Mouse (Mus musculus): ENCODE data around the gene Gapdhs. TPM values are rescaled to one million over a fixed set of nuclear protein-coding genes. Genes with fewer than 3 reads are reported as not detected.
"Not testable (repeated sequence)": the region's sequence is repeated elsewhere in the genome, so short reads cannot be mapped to it uniquely, and the experiment has no call there.

Gapdhs gene
- 0.61 and 1.6 TPM in 2 replicates for polyA plus RNA-seq (2014; fragmentation: Nextera tagmentation; extraction: Ambion mirVana)

GRCm38 (mm10) chr7:30743617-30744016 is at the start of gene Gapdhs:
TSS of gene Gapdhs (minus strand) at chr7:30743681.
- not testable (repeated sequence) for H3K4me3 ChIP-seq (ENCODE audit: low read length); H3K27me3 ChIP-seq (ENCODE audit: control insufficient read depth, insufficient read depth, low read length); ATAC-seq (ENCODE audit: low FRiP score, low TSS enrichment)

GRCm38 (mm10) chr7:30791921-30792320 is 48.4 kb upstream of the Gapdhs start:
- no peak for ATAC-seq (ENCODE audit: low FRiP score, low TSS enrichment)
- no peaks in the 10 kb centered on the region for H3K36me3 ChIP-seq (ENCODE audit: control insufficient read depth, insufficient read depth, low read length)
- no peak overlapping the region for H3K27ac ChIP-seq (ENCODE audit: low read depth, low read length)
- WGBS, result 24% methylated on average over 9 of the region's 9 CpGs
- H3K4me3 ChIP-seq (ENCODE audit: low read length), result no peak overlapping the region
- H3K4me2 ChIP-seq (replicated peaks; ENCODE audit: low read depth, low read length), result no peak overlapping the region
- H3K9ac ChIP-seq (ENCODE audit: low read depth, low read length), result no peak overlapping the region
- H3K27me3 ChIP-seq (ENCODE audit: control insufficient read depth, insufficient read depth, low read length), result no peaks in the 10 kb centered on the region
- no peaks in the 10 kb centered on the region for H3K9me3 ChIP-seq (ENCODE audit: control insufficient read depth, low read length)
- no peaks in the 10 kb centered on the region for H3K4me1 ChIP-seq (ENCODE audit: control insufficient read depth, insufficient read depth, low read length)

More at GRCm38 (mm10) chr7:30743617-30744016, at the start of gene Gapdhs:
- H3K9me3 ChIP-seq (ENCODE audit: control insufficient read depth, low read length); H3K9ac ChIP-seq (ENCODE audit: low read depth, low read length); H3K4me2 ChIP-seq (replicated peaks; ENCODE audit: low read depth, low read length); H3K36me3 ChIP-seq (ENCODE audit: control insufficient read depth, insufficient read depth, low read length); H3K4me1 ChIP-seq (ENCODE audit: control insufficient read depth, insufficient read depth, low read length); H3K27ac ChIP-seq (ENCODE audit: low read depth, low read length): not testable (repeated sequence)
- WGBS, result no CpG with 5 or more reads among the region's 4 CpGs

GRCm38 (mm10) chr7:30790141-30790540 is 46.7 kb upstream of the Gapdhs start:
- Histone ChIP-seq H3K9ac (ENCODE audit: low read depth, low read length) (no peak overlapping the region), H3K27me3 (ENCODE audit: control insufficient read depth, insufficient read depth, low read length) (no peaks in the 10 kb centered on the region), H3K9me3 (ENCODE audit: control insufficient read depth, low read length) (no peaks in the 10 kb centered on the region), H3K4me1 (ENCODE audit: control insufficient read depth, insufficient read depth, low read length) (no peaks in the 10 kb centered on the region), H3K4me3 (ENCODE audit: low read length) (no peak overlapping the region), H3K36me3 (ENCODE audit: control insufficient read depth, insufficient read depth, low read length) (no peaks in the 10 kb centered on the region), H3K27ac (ENCODE audit: low read depth, low read length) (no peak overlapping the region), H3K4me2 (replicated peaks; ENCODE audit: low read depth, low read length) (no peak overlapping the region)
- ATAC-seq (ENCODE audit: low FRiP score, low TSS enrichment), result no peak
- WGBS, result 82% methylated on average over 10 of the region's 10 CpGs

GRCm38 (mm10) chr7:30787377-30788022 is 44.0 kb upstream of the Gapdhs start, which contains the start of gene Krtdap:
TSS of gene Krtdap (plus strand) at chr7:30787896.
- WGBS, result 52% methylated on average over 15 of the region's 15 CpGs
- no peak within 1 kb of the TSS for H3K4me3 ChIP-seq (ENCODE audit: low read length)
- no peak within 1 kb of the TSS for H3K27ac ChIP-seq (ENCODE audit: low read depth, low read length)
- no peak within 1 kb of the TSS for H3K4me2 ChIP-seq (replicated peaks; ENCODE audit: low read depth, low read length)
- H3K9ac ChIP-seq (ENCODE audit: low read depth, low read length), result no peak within 1 kb of the TSS
- no peaks in the 10 kb centered on the region for H3K9me3 ChIP-seq (ENCODE audit: control insufficient read depth, low read length)
- no peaks in the 10 kb centered on the region for H3K4me1 ChIP-seq (ENCODE audit: control insufficient read depth, insufficient read depth, low read length)
- H3K36me3 ChIP-seq (ENCODE audit: control insufficient read depth, insufficient read depth, low read length), result no peaks in the 10 kb centered on the region
- no peak for ATAC-seq (ENCODE audit: low FRiP score, low TSS enrichment)
- no peaks in the 10 kb centered on the region for H3K27me3 ChIP-seq (ENCODE audit: control insufficient read depth, insufficient read depth, low read length)

- H3K27me3 ChIP-seq (ENCODE audit: control insufficient read depth, insufficient read depth, low read length), result no peaks in the 10 kb centered on the region
- 65% methylated on average over 13 of the region's 13 CpGs for WGBS
- H3K36me3 ChIP-seq (ENCODE audit: control insufficient read depth, insufficient read depth, low read length), result no peaks in the 10 kb centered on the region
- H3K4me1 ChIP-seq (ENCODE audit: control insufficient read depth, insufficient read depth, low read length), result no peaks in the 10 kb centered on the region
- no peak for ATAC-seq (ENCODE audit: low FRiP score, low TSS enrichment)
- no peak overlapping the region for H3K4me2 ChIP-seq (replicated peaks; ENCODE audit: low read depth, low read length)
- no peaks in the 10 kb centered on the region for H3K9me3 ChIP-seq (ENCODE audit: control insufficient read depth, low read length)
- H3K9ac ChIP-seq (ENCODE audit: low read depth, low read length), result no peak overlapping the region
- no peak overlapping the region for H3K4me3 ChIP-seq (ENCODE audit: low read length)
- H3K27ac ChIP-seq (ENCODE audit: low read depth, low read length), result no peak overlapping the region
These were observed 42.5 kb upstream of the Gapdhs start for GRCm38 (mm10) chr7:30785721-30786546.

- H3K4me1 ChIP-seq (ENCODE audit: control insufficient read depth, insufficient read depth, low read length), result no peaks in the 10 kb centered on the region
- no peaks in the 10 kb centered on the region for H3K36me3 ChIP-seq (ENCODE audit: control insufficient read depth, insufficient read depth, low read length)
- H3K9ac ChIP-seq (ENCODE audit: low read depth, low read length), result no peak overlapping the region
- 81% methylated on average over 1 of the region's 1 CpGs for WGBS
- H3K9me3 ChIP-seq (ENCODE audit: control insufficient read depth, low read length), result no peaks in the 10 kb centered on the region
- no peak overlapping the region for H3K4me2 ChIP-seq (replicated peaks; ENCODE audit: low read depth, low read length)
- H3K27me3 ChIP-seq (ENCODE audit: control insufficient read depth, insufficient read depth, low read length), result no peaks in the 10 kb centered on the region
- no peak overlapping the region for H3K4me3 ChIP-seq (ENCODE audit: low read length)
- H3K27ac ChIP-seq (ENCODE audit: low read depth, low read length), result no peak overlapping the region
- no peak for ATAC-seq (ENCODE audit: low FRiP score, low TSS enrichment)
These were observed 41.7 kb upstream of the Gapdhs start for GRCm38 (mm10) chr7:30785154-30785553.

GRCm38 (mm10) chr7:30782658-30783057 is 39.2 kb upstream of the Gapdhs start:
- 76% methylated on average over 3 of the region's 3 CpGs for WGBS
- no peak overlapping the region for H3K27ac ChIP-seq (ENCODE audit: low read depth, low read length)
- ATAC-seq (ENCODE audit: low FRiP score, low TSS enrichment), result no peak
- H3K36me3 ChIP-seq (ENCODE audit: control insufficient read depth, insufficient read depth, low read length), result no peaks in the 10 kb centered on the region
- no peak overlapping the region for H3K9ac ChIP-seq (ENCODE audit: low read depth, low read length)
- no peak overlapping the region for H3K4me2 ChIP-seq (replicated peaks; ENCODE audit: low read depth, low read length)
- H3K27me3 ChIP-seq (ENCODE audit: control insufficient read depth, insufficient read depth, low read length), result no peaks in the 10 kb centered on the region
- H3K9me3 ChIP-seq (ENCODE audit: control insufficient read depth, low read length), result no peaks in the 10 kb centered on the region
- no peaks in the 10 kb centered on the region for H3K4me1 ChIP-seq (ENCODE audit: control insufficient read depth, insufficient read depth, low read length)
- no peak overlapping the region for H3K4me3 ChIP-seq (ENCODE audit: low read length)

GRCm38 (mm10) chr7:30781792-30782191 is 38.3 kb upstream of the Gapdhs start:
- no peak for ATAC-seq (ENCODE audit: low FRiP score, low TSS enrichment)
- H3K27me3 ChIP-seq (ENCODE audit: control insufficient read depth, insufficient read depth, low read length), result no peaks in the 10 kb centered on the region
- H3K4me3 ChIP-seq (ENCODE audit: low read length), result no peak overlapping the region
- no peaks in the 10 kb centered on the region for H3K9me3 ChIP-seq (ENCODE audit: control insufficient read depth, low read length)
- WGBS, result 73% methylated on average over 4 of the region's 4 CpGs
- H3K36me3 ChIP-seq (ENCODE audit: control insufficient read depth, insufficient read depth, low read length), result no peaks in the 10 kb centered on the region
- no peaks in the 10 kb centered on the region for H3K4me1 ChIP-seq (ENCODE audit: control insufficient read depth, insufficient read depth, low read length)
- H3K27ac ChIP-seq (ENCODE audit: low read depth, low read length), result no peak overlapping the region
- H3K4me2 ChIP-seq (replicated peaks; ENCODE audit: low read depth, low read length), result no peak overlapping the region
- no peak overlapping the region for H3K9ac ChIP-seq (ENCODE audit: low read depth, low read length)

GRCm38 (mm10) chr7:30777911-30778310 is 34.4 kb upstream of the Gapdhs start:
- H3K27ac ChIP-seq (ENCODE audit: low read depth, low read length), result no peak overlapping the region
- no peak overlapping the region for H3K4me2 ChIP-seq (replicated peaks; ENCODE audit: low read depth, low read length)
- no peak for ATAC-seq (ENCODE audit: low FRiP score, low TSS enrichment)
- no peaks in the 10 kb centered on the region for H3K27me3 ChIP-seq (ENCODE audit: control insufficient read depth, insufficient read depth, low read length)
- H3K9me3 ChIP-seq (ENCODE audit: control insufficient read depth, low read length), result no peaks in the 10 kb centered on the region
- H3K4me1 ChIP-seq (ENCODE audit: control insufficient read depth, insufficient read depth, low read length), result no peaks in the 10 kb centered on the region
- H3K4me3 ChIP-seq (ENCODE audit: low read length), result no peak overlapping the region
- WGBS, result 83% methylated on average over 1 of the region's 1 CpGs
- H3K9ac ChIP-seq (ENCODE audit: low read depth, low read length), result no peak overlapping the region
- H3K36me3 ChIP-seq (ENCODE audit: control insufficient read depth, insufficient read depth, low read length), result no peaks in the 10 kb centered on the region
